In the genomic region with DNA sequence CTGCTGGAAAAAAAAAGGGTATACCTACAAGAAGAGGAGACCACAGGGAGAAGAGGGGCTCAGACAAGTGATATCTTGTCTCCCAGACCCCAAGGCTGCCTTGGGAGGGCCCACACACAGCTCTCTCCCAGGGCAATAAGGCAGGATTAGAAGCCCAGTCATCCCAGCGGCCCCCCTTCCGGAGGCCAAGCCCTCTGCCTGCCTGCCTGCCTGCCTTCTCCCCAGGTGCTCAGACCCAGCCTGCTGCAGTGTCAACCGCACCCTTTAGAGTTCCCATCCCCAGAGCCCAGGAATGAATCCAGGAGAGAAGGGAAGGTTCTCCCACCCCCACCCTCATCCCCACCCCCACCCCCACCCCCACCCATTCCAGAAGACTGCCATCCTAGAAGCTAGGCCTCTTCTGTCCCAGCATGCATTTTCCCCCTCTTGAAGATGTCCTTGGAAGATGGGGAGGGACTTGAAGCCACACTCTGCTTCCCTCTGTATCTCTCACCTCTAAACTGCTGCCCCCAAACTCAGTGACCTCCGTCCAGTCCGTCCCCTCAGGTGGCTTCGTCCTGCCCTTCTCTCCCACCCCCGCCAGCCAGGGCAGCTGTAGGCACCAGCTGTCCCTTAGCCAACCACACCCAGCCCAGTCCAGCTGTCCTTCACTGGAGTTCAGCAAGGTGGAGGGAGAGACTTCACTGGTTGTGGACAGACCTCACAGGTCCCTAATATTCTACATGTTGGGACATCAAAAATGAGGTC, we compare ENCODE assay signal across 21 mouse cellular contexts. TPM values are rescaled to one million over a fixed set of nuclear protein-coding genes. Genes with fewer than 3 reads are reported as not detected.
DNase-seq lines count a peak whose midpoint lies in the region; ATAC-seq and TF ChIP-seq lines count a peak whose summit lies in the region.
"Had no signal": no experiment of that assay in that cellular context is flagged by ENCODE, and none has a peak within 500 bp of the region (broad histone marks: within the 10 kb centered on the region; RNA-seq: fewer than 3 reads in every experiment).

No protein-coding gene starts in this region.

- no peaks in the 10 kb centered on the region for H3K36me3 ChIP-seq in hindbrain, embryonic 10.5 days
- H3K36me3 ChIP-seq in hindbrain, embryonic 14.5 days (replicated peaks; ENCODE audit: control insufficient read depth, insufficient read depth), result no peaks in the 10 kb centered on the region
- no peaks in the 10 kb centered on the region for H3K36me3 ChIP-seq in myocyte (ENCODE audit: control insufficient read depth, insufficient read depth)
- H3K36me3 ChIP-seq: neural tube, embryonic 12.5 days had no signal

- H3K9me3 ChIP-seq in hindbrain, embryonic 10.5 days, result no peaks in the 10 kb centered on the region
- H3K9me3 ChIP-seq in hindbrain, embryonic 14.5 days (ENCODE audit: control insufficient read depth, low read length), result no peaks in the 10 kb centered on the region
- H3K9me3 ChIP-seq: neural tube, embryonic 12.5 days had no signal

- H3K27ac ChIP-seq in hindbrain, embryonic 10.5 days, result peak overlapping the region; percentile 82
- H3K27ac ChIP-seq in hindbrain, embryonic 14.5 days, result no peak overlapping the region
- H3K27ac ChIP-seq: hindbrain, postnatal 0 days; kidney, postnatal 0 days; left cerebral cortex, adult 2 months; neural tube, embryonic 12.5 days had no signal

- H3K27me3 ChIP-seq in hindbrain, embryonic 10.5 days (ENCODE audit: insufficient read depth, poor library complexity, severe bottlenecking), result peaks cover 2% of the 10 kb centered on the region; the same call in 1 of the 2 replicates
- no peaks in the 10 kb centered on the region for H3K27me3 ChIP-seq in hindbrain, embryonic 14.5 days (ENCODE audit: control insufficient read depth, insufficient read depth, low read length)
- H3K27me3 ChIP-seq in myocyte (ENCODE audit: control insufficient read depth, insufficient read depth, insufficient read length), result no peaks in the 10 kb centered on the region
- H3K27me3 ChIP-seq: neural tube, embryonic 12.5 days had no signal

- no peak overlapping the region for H3K4me3 ChIP-seq in hindbrain, embryonic 10.5 days
- H3K4me3 ChIP-seq in hindbrain, embryonic 14.5 days (replicated peaks; ENCODE audit: low read length), result no peak overlapping the region
- H3K4me3 ChIP-seq in myocyte, result no peak overlapping the region
- H3K4me3 ChIP-seq: left cerebral cortex, adult 2 months; neural tube, embryonic 12.5 days had no signal

- no peaks in the 10 kb centered on the region for H3K79me2 ChIP-seq in myocyte (ENCODE audit: control insufficient read depth, insufficient read depth)

- H3ac ChIP-seq in myocyte (ENCODE audit: control insufficient read depth, insufficient read length), result no peak overlapping the region

- TF ChIP-seq POLR2A in myocyte (IDR thresholded peaks at IDR 0.05; ENCODE audit: insufficient read length, low read depth), result no peak

- ATAC-seq in hindbrain, embryonic 14.5 days (ENCODE audit: low FRiP score), result no peak; the same call in 1 of the 2 replicates
- ATAC-seq: hindbrain, postnatal 0 days had no signal

- 46% methylated on average over 7 of the region's 7 CpGs for WGBS in hindbrain, embryonic 10.5 days
- 51% methylated on average over 7 of the region's 7 CpGs for WGBS in hindbrain, embryonic 14.5 days

- H3K4me2 ChIP-seq in hindbrain, embryonic 14.5 days (replicated peaks), result no peak overlapping the region
- no peak overlapping the region for H3K4me2 ChIP-seq in myocyte (ENCODE audit: low read depth)
- H3K4me2 ChIP-seq: neural tube, embryonic 12.5 days had no signal

- no peak for DNase-seq in hindbrain, embryonic 10.5 days (ENCODE audit: low spot score)
- DNase-seq in hindbrain, embryonic 14.5 days (ENCODE audit: low spot score), result no peak
- peak; percentile 7 to 11 for DNase-seq in right cerebral cortex, postnatal 10 days (ENCODE audit: low spot score in 2 of 2)
- no peak for DNase-seq in right cerebral cortex, postnatal 4 days
- DNase-seq in R1 (ENCODE audit: low read depth, low spot score), result peak; percentile 53
- no peak for DNase-seq in lung, postnatal 14 days
- DNase-seq in adrenal gland, adult 8-10 months, result no peak
- DNase-seq: cerebellum, adult 18-20 months; lung, postnatal 10 days; thymus, adult 18-20 months had no signal

- H3K9ac ChIP-seq in hindbrain, embryonic 14.5 days, result no peak overlapping the region
- H3K9ac ChIP-seq: neural tube, embryonic 12.5 days had no signal

- H3K4me1 ChIP-seq in hindbrain, embryonic 10.5 days (replicated peaks), result peaks cover 18% of the 10 kb centered on the region
- no peaks in the 10 kb centered on the region for H3K4me1 ChIP-seq in hindbrain, embryonic 14.5 days (replicated peaks; ENCODE audit: control insufficient read depth, insufficient read depth, low read length)
- H3K4me1 ChIP-seq: neural tube, embryonic 12.5 days had no signal

TF ChIP-seq in myocyte, 11 proteins besides CTCF, POLR2A, EP300 and RAD21:
- TF ChIP-seq POLR2AphosphoS2 (IDR thresholded peaks at IDR 0.05; ENCODE audit: insufficient read length, low read depth) (no peak), TCF3 (IDR thresholded peaks at IDR 0.05; ENCODE audit: insufficient read length, low read depth) (peak; percentile 82), SRF (IDR thresholded peaks at IDR 0.05; ENCODE audit: control insufficient read depth, insufficient read length, low read depth) (no peak), E2F4 (IDR thresholded peaks at IDR 0.05; ENCODE audit: insufficient read depth) (no peak), REST (IDR thresholded peaks at IDR 0.05; ENCODE audit: insufficient read depth, insufficient read length) (no peak), CEBPB (IDR thresholded peaks at IDR 0.05; ENCODE audit: insufficient read depth, poor library complexity, severe bottlenecking) (no peak), MYOG (IDR thresholded peaks at IDR 0.05; ENCODE audit: control insufficient read depth in 1 of 3, insufficient read depth in 1 of 3, insufficient read length in 2 of 3, low read depth in 2 of 3) (peak; percentile 91 to 98 (median 95)), MAX (IDR thresholded peaks at IDR 0.05; ENCODE audit: low read depth) (no peak), TCF12 (IDR thresholded peaks at IDR 0.05; ENCODE audit: insufficient read depth, poor library complexity, severe bottlenecking) (peak; percentile 77), USF1 (IDR thresholded peaks at IDR 0.05; ENCODE audit: low read depth) (no peak), MYOD1 (IDR thresholded peaks at IDR 0.05; ENCODE audit: control insufficient read depth in 1 of 3, insufficient read length in 2 of 3, low read depth in 2 of 3) (peak in 2 of 3 experiments; percentile 73 to 98)

RNA-seq across cellular contexts. Expression of a gene that starts 1.1 kb away (rescaled TPM):
- not detected in 2 replicates for polyA plus RNA-seq in hindbrain, embryonic 10.5 days (2016; fragmentation: Nextera tagmentation; extraction: Ambion mirVana)
- not detected in 2 replicates for polyA plus RNA-seq in hindbrain, embryonic 14.5 days (2014; fragmentation: Nextera tagmentation; extraction: Ambion mirVana)
- 0.56 TPM for polyA plus RNA-seq in myocyte (2012; fragmentation: generic; extraction: Trizol)
- under 1 TPM in 1 of 4 experiments, not detected in 3; 0.32 TPM for total RNA-seq in adrenal gland, adult 8-10 months (2022)
- total RNA-seq: hindbrain, postnatal 0 days; left cerebral cortex, adult 2 months; liver, adult 2 months had no signal
- polyA plus RNA-seq: brain, embryonic 14.5 days; cortical plate, adult 2 months; gonadal fat pad, adult 2 months; hindbrain, postnatal 0 days; kidney, postnatal 0 days; liver, adult 2 months; neural tube, embryonic 12.5 days; small intestine, adult 2 months had no signal

RNA-seq across cellular contexts. Expression of a gene that starts 5.4 kb away (rescaled TPM):
- 0.55 and 0.77 TPM in 2 replicates for polyA plus RNA-seq in hindbrain, embryonic 10.5 days (2016; fragmentation: Nextera tagmentation; extraction: Ambion mirVana)
- polyA plus RNA-seq in hindbrain, embryonic 14.5 days (2014; fragmentation: Nextera tagmentation; extraction: Ambion mirVana), result not detected in 2 replicates
- 1.1 TPM for polyA plus RNA-seq in myocyte (2012; fragmentation: generic; extraction: Trizol)
- total RNA-seq in adrenal gland, adult 8-10 months (2022), result under 1 TPM; 0.23 to 0.68 (median 0.52) TPM
- total RNA-seq: hindbrain, postnatal 0 days; left cerebral cortex, adult 2 months; liver, adult 2 months had no signal
- polyA plus RNA-seq: liver, adult 2 months; neural tube, embryonic 12.5 days had no signal

RNA-seq across cellular contexts. Expression of a gene that starts 6.8 kb away (rescaled TPM):
- not detected in 2 replicates for polyA plus RNA-seq in hindbrain, embryonic 10.5 days (2016; fragmentation: Nextera tagmentation; extraction: Ambion mirVana)
- polyA plus RNA-seq in hindbrain, embryonic 14.5 days (2014; fragmentation: Nextera tagmentation; extraction: Ambion mirVana), result not detected in 2 replicates
- 0.05 TPM for polyA plus RNA-seq in myocyte (2012; fragmentation: generic; extraction: Trizol)
- total RNA-seq in adrenal gland, adult 8-10 months (2022), result not detected
- total RNA-seq: hindbrain, postnatal 0 days; left cerebral cortex, adult 2 months; liver, adult 2 months had no signal
- polyA plus RNA-seq: brain, embryonic 14.5 days; cortical plate, adult 2 months; gonadal fat pad, adult 2 months; heart, embryonic 16.5 days; hindbrain, postnatal 0 days; kidney, postnatal 0 days; liver, adult 2 months; neural tube, embryonic 12.5 days; small intestine, adult 2 months had no signal

RNA-seq across cellular contexts. Expression of a gene that starts 16.2 kb away (rescaled TPM):
- polyA plus RNA-seq in hindbrain, embryonic 10.5 days (2016; fragmentation: Nextera tagmentation; extraction: Ambion mirVana), result 0.13 TPM in 1 of 2 replicates, not detected in the other
- not detected in 2 replicates for polyA plus RNA-seq in hindbrain, embryonic 14.5 days (2014; fragmentation: Nextera tagmentation; extraction: Ambion mirVana)
- polyA plus RNA-seq in myocyte (2012; fragmentation: generic; extraction: Trizol), result not detected
- not detected for total RNA-seq in adrenal gland, adult 8-10 months (2022)
- total RNA-seq: hindbrain, postnatal 0 days; left cerebral cortex, adult 2 months; liver, adult 2 months had no signal
- polyA plus RNA-seq: brain, embryonic 14.5 days; cortical plate, adult 2 months; gonadal fat pad, adult 2 months; hindbrain, postnatal 0 days; liver, adult 2 months; neural tube, embryonic 12.5 days; small intestine, adult 2 months had no signal

RNA-seq across cellular contexts. Expression of a gene that starts 21.9 kb away (rescaled TPM):
- polyA plus RNA-seq in hindbrain, embryonic 10.5 days (2016; fragmentation: Nextera tagmentation; extraction: Ambion mirVana), result 12.1 and 13.2 TPM in 2 replicates
- polyA plus RNA-seq in hindbrain, embryonic 14.5 days (2014; fragmentation: Nextera tagmentation; extraction: Ambion mirVana), result 12.1 and 12.5 TPM in 2 replicates
- polyA plus RNA-seq in myocyte (2012; fragmentation: generic; extraction: Trizol), result not detected
- 1 to 10 TPM; 1.8 to 3.7 (median 3.2) TPM for total RNA-seq in adrenal gland, adult 8-10 months (2022)

Comparison
In these comparisons a context has a peak if more than half of its experiments do, and no peak if none do; other contexts are left out.
1. DNase-seq: peak in right cerebral cortex, postnatal 10 days (2 of 2) and R1 (single experiment); none in hindbrain, embryonic 10.5 days (single experiment), hindbrain, embryonic 14.5 days (single experiment), right cerebral cortex, postnatal 4 days (single experiment), lung, postnatal 14 days (single experiment) and adrenal gland, adult 8-10 months (single experiment).